Mouse (Mus musculus) thymus, postnatal 0 days (tissue): ENCODE measurements around the gene Omt2b. TPM values are rescaled to one million over a fixed set of nuclear protein-coding genes. Genes with fewer than 3 reads are reported as not detected.
"Not testable (repeated sequence)": the region's sequence is repeated elsewhere in the genome, so short reads cannot be mapped to it uniquely, and the experiment has no call there.

Experiments used
- DNase-seq: peaks from one replicate; pipeline ENCODE4 v3.0.0-alpha.2; 2015; ENCODE audit warnings: low spot score
- polyA plus RNA-seq: library from polyadenylated mRNA; unstranded; fragments of >200 nt; fragmentation: Nextera tagmentation; extraction: Ambion mirVana; gene quantifications from 2 replicates; pipeline ENCODE4 v1.2.1, GENCODE M21; 2015

The Omt2b gene
- polyA plus RNA-seq, 1 experiment from 2014 or later = 0.68 TPM

GRCm38 (mm10) chr9:78351504-78352220 is 24.3 kb downstream of the Omt2b start:
- DNase-seq = no peak

GRCm38 (mm10) chr9:78354665-78355578 is 27.5 kb downstream of the Omt2b start:
- no peak for DNase-seq

- DNase-seq = no peak
Observed at GRCm38 (mm10) chr9:78355611-78356010, 28.2 kb downstream of the Omt2b start, which contains the start of gene Gsta2. Gene Gsta2 (minus strand): TSS chr9:78355788.

GRCm38 (mm10) chr9:78358053-78358452 is 30.7 kb downstream of the Omt2b start:
- peak; percentile 44 for DNase-seq

GRCm38 (mm10) chr9:78359750-78360483 is 32.5 kb downstream of the Omt2b start:
- no peak for DNase-seq

- DNase-seq = no peak
Observed at GRCm38 (mm10) chr9:78360484-78360872, 33.1 kb downstream of the Omt2b start.

- DNase-seq = no peak
Observed at GRCm38 (mm10) chr9:78363374-78363773, 36.0 kb downstream of the Omt2b start.

- no peak for DNase-seq
Observed at GRCm38 (mm10) chr9:78364701-78365100, 37.3 kb downstream of the Omt2b start.

GRCm38 (mm10) chr9:78365850-78366544 is 38.6 kb downstream of the Omt2b start:
- DNase-seq = no peak

GRCm38 (mm10) chr9:78367959-78368358 is 40.6 kb downstream of the Omt2b start, which contains the start of gene Dppa5a:
Gene Dppa5a (minus strand): TSS chr9:78368177.
- not testable (repeated sequence) for DNase-seq

- no peak for DNase-seq
Observed at GRCm38 (mm10) chr9:78368671-78369293, 41.4 kb downstream of the Omt2b start.

- no peak for DNase-seq
Observed at GRCm38 (mm10) chr9:78369349-78369748, 42.0 kb downstream of the Omt2b start.

GRCm38 (mm10) chr9:78369786-78370185 is 42.4 kb downstream of the Omt2b start:
- DNase-seq = no peak

- DNase-seq = no peak
Observed at GRCm38 (mm10) chr9:78371441-78371840, 44.1 kb downstream of the Omt2b start.

GRCm38 (mm10) chr9:78372827-78373504 is 45.6 kb downstream of the Omt2b start:
- no peak for DNase-seq

- no peak for DNase-seq
Observed at GRCm38 (mm10) chr9:78374397-78374796, 47.0 kb downstream of the Omt2b start.

GRCm38 (mm10) chr9:78374885-78375389 is 47.5 kb downstream of the Omt2b start:
- no peak for DNase-seq

GRCm38 (mm10) chr9:78375486-78375885 is 48.1 kb downstream of the Omt2b start:
- DNase-seq = no peak

- no peak for DNase-seq
Observed at GRCm38 (mm10) chr9:78377546-78377945, 50.2 kb downstream of the Omt2b start.
